8 mouse cellular contexts compared by ENCODE assay signal in the genomic region with DNA sequence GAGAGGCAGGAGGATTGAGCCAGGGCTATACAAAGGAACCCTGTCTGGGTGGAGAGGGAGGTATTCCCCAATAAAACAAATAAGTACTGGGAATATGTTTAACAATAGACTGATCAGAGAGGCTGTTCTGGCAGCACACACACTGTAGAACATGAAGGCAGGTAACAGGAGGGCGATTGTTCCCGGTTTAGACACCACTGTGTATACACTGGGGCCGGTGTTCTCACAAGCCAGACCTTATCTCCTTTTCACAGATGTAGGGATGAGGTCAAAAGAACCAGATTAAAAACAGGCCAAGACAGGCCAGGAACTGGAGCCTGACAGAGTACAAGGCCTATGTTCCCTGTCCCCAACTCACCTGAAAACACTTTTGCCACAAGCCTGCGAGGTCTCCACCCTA. TPM values are rescaled to one million over a fixed set of nuclear protein-coding genes. Genes with fewer than 3 reads are reported as not detected.
DNase-seq lines count a peak whose midpoint lies in the region; TF ChIP-seq lines count a peak whose summit lies in the region.

No protein-coding gene starts in this region.

- H3K4me1 ChIP-seq in heart, embryonic 10.5 days = peaks cover 78% of the 10 kb centered on the region

- intact Hi-C loops in left cerebral cortex, adult 2 months (cut with DNase I) = no loop called here

- H3K9me3 ChIP-seq in heart, embryonic 10.5 days = no peaks in the 10 kb centered on the region

- no peak overlapping the region for H3K4me3 ChIP-seq in heart, embryonic 10.5 days
- H3K4me3 ChIP-seq in left cerebral cortex, adult 2 months = no peak overlapping the region

- no peak for DNase-seq in heart, embryonic 10.5 days (ENCODE audit: low spot score)
- no peak for DNase-seq in heart, adult 8-10 months (ENCODE audit: low spot score)
- DNase-seq in urinary bladder, postnatal 14 days (ENCODE audit: low spot score) = peak; percentile 50
- DNase-seq in urinary bladder, postnatal 10 days (ENCODE audit: low spot score) = no peak
- peak; percentile 60 for DNase-seq in liver
- DNase-seq in layer of hippocampus, adult 11-12 months (ENCODE audit: low spot score) = no peak
- DNase-seq in retina, postnatal 1 day = no peak
- no peak for DNase-seq in left cerebral cortex, adult 2 months (ENCODE audit: extremely low spot score in 1 of 2, low spot score in 2 of 2)

- no peak for TF ChIP-seq CTCF in left cerebral cortex, adult 2 months (IDR thresholded peaks at IDR 0.05)

- 32% methylated on average over 4 of the region's 4 CpGs for WGBS in heart, embryonic 10.5 days

- no peaks in the 10 kb centered on the region for H3K27me3 ChIP-seq in heart, embryonic 10.5 days (ENCODE audit: insufficient read depth, poor library complexity, severe bottlenecking)

- H3K36me3 ChIP-seq in heart, embryonic 10.5 days = peaks cover 4% of the 10 kb centered on the region; the same call in 1 of the 2 replicates

- H3K27ac ChIP-seq in heart, embryonic 10.5 days = peak overlapping the region; percentile 81
- no peak overlapping the region for H3K27ac ChIP-seq in left cerebral cortex, adult 2 months

RNA-seq across cellular contexts. Expression of a gene that starts 13.8 kb away (rescaled TPM):
- polyA plus RNA-seq in heart, embryonic 10.5 days (2016; fragmentation: Nextera tagmentation; extraction: Ambion mirVana) = 80.6 and 114 TPM in 2 replicates
- total RNA-seq in heart, adult 8-10 months (2022) = 10 to 100 TPM; 38.7 to 50.3 (median 43.4) TPM
- total RNA-seq in left cerebral cortex, adult 2 months (2021) = 10 to 100 TPM; 30.9 to 42.1 TPM

RNA-seq across cellular contexts. Expression of a gene that starts 36.9 kb away (rescaled TPM):
- polyA plus RNA-seq in heart, embryonic 10.5 days (2016; fragmentation: Nextera tagmentation; extraction: Ambion mirVana) = 79.1 and 88.0 TPM in 2 replicates
- total RNA-seq in heart, adult 8-10 months (2022) = 10 to 100 TPM; 92.5 to 99.4 (median 98.8) TPM
- 10 to 100 TPM; 43.2 to 50.3 TPM for total RNA-seq in left cerebral cortex, adult 2 months (2021)

Comparison
In these comparisons a context has a peak if more than half of its experiments do, and no peak if none do; other contexts are left out.
1. DNase-seq: peak in urinary bladder, postnatal 14 days (single experiment) and liver (single experiment); none in heart, embryonic 10.5 days (single experiment), heart, adult 8-10 months (single experiment), urinary bladder, postnatal 10 days (single experiment), layer of hippocampus, adult 11-12 months (single experiment), retina, postnatal 1 day (single experiment) and left cerebral cortex, adult 2 months (0 of 2).